Mouse (Mus musculus): Measurements from ENCODE around the gene Cfap300.

DNA sequence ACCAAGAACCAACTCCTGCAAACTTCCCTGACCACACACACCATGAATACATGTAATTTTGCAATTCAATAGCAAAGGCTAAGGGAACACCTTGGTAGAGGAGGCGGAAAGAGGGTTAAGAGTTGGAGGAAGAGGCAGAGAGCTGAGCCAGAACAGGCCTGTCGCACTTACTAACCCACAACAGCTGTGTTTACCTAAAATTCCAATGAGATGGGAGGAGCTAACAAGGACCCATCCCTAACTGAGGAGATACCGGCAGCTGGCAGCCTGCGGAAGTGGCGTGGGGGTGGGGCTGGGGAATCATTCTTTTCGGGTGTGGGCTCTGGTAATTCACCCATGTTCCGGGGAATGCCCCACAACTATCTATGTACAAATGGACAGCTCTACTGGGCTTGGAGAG lies 7.1 kb downstream of the Cfap300 start:
- TF ChIP-seq CTCF (IDR thresholded peaks at IDR 0.05; ENCODE audit: low read depth, low read length) (no peak), TAL1 (conservative IDR thresholded peaks at IDR 0.05; ENCODE audit: low read depth, low read length) (no peak), POLR2AphosphoS5 (IDR thresholded peaks at IDR 0.05; ENCODE audit: insufficient replicate concordance, low read depth, low read length) (no peak), GATA1 (IDR thresholded peaks at IDR 0.05; ENCODE audit: borderline replicate concordance, low read length) (no peak), GATA2 (IDR thresholded peaks at IDR 0.05; ENCODE audit: borderline replicate concordance, low read depth, low read length) (no peak)
